Mouse (Mus musculus) bone marrow macrophage, adult 2 months (primary cell): ENCODE measurements around the gene Entpd8. TPM values are rescaled to one million over a fixed set of nuclear protein-coding genes. Genes with fewer than 3 reads are reported as not detected.

Source experiments
- H3K27ac ChIP-seq: 2 replicates; pipeline ENCODE4 v1.5.1; 2012; ENCODE audit warnings: low read depth, low read length; ENCODE audit not compliant: insufficient read depth
- H3K4me1 ChIP-seq: 2 replicates; pipeline ENCODE4 v1.6.1; 2012; ENCODE audit warnings: low read length; ENCODE audit not compliant: control insufficient read depth, insufficient read depth
- H3K4me3 ChIP-seq: 2 replicates; pipeline ENCODE4 v1.5.1; 2012; ENCODE audit warnings: mild to moderate bottlenecking, low read length, moderate library complexity; ENCODE audit not compliant: insufficient read depth
- CTCF ChIP-seq: IDR thresholded peaks from 2 replicates; pipeline ENCODE4 v1.5.1; 2012; ENCODE audit warnings: low read depth, mild to moderate bottlenecking, low read length, moderate library complexity
- POLR2A ChIP-seq: IDR thresholded peaks from 2 replicates; pipeline ENCODE4 v1.6.1; 2012; ENCODE audit warnings: mild to moderate bottlenecking, low read depth, low read length, borderline replicate concordance
- polyA plus RNA-seq: library from polyadenylated mRNA; stranded (reverse); fragments of >200 nt; gene quantifications from 2 replicates; pipeline ENCODE4 v1.2.4, GENCODE M21; 2012; ENCODE audit not compliant: missing spikeins, insufficient read depth, insufficient read length

Entpd8 gene
- not detected in 2 replicates for polyA plus RNA-seq

DNA sequence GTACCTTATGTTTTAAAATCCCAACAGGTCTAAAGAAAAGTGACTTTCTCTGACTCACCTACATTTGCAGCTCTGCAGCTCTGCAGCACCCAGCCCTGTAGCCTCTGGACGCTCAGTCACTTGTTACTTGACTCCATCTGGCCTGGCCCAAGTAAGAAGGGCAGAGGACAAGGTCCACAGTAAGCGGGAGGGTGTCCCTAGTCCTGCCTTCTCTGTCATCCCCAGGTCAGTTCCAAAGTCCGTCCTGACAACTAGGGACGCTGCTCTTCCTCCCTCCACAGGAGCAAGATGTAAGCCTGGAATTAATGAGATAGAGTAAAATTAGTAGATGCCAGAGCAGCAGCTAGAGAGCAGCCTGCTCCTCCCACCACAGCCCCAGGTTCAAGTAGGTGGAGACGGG, at the start of gene Entpd8:
Entpd8 (plus strand) TSS at position 229 of the 400 bp plus-strand sequence.
- TF ChIP-seq POLR2A (no peak), CTCF (no peak)
- Histone ChIP-seq H3K27ac (no peak within 1 kb of the TSS), H3K4me1 (no peaks in the 10 kb centered on the region), H3K4me3 (no peak within 1 kb of the TSS)

DNA sequence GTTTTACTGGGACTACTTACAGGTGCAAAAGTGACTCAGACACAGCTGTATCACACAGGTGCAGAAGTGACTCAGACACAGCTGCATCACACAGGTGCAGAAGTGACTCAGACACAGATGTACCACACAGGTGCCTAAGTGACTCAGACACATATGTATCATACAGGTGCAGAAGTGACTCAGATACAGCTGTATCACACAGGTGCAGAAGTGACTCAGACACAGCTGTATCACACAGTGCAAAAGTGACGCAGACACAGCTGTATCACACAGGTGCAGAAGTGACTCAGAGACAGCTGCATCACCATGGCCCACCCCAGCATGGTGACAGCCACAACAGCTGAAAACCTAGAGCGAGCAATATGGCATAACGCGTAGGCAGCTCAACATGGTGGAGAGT, 45.1 kb upstream of the Entpd8 start:
- H3K27ac ChIP-seq, result no peak overlapping the region
- no peak overlapping the region for H3K4me3 ChIP-seq
- no peaks in the 10 kb centered on the region for H3K4me1 ChIP-seq
- no peak for TF ChIP-seq CTCF
- no peak for TF ChIP-seq POLR2A

GRCm38 (mm10) chr2:25040089-25040488, 40.0 kb upstream of the Entpd8 start:
- no peak overlapping the region for H3K4me3 ChIP-seq
- no peak for TF ChIP-seq CTCF
- no peak for TF ChIP-seq POLR2A
- H3K27ac ChIP-seq, result no peak overlapping the region
- H3K4me1 ChIP-seq, result no peaks in the 10 kb centered on the region

DNA sequence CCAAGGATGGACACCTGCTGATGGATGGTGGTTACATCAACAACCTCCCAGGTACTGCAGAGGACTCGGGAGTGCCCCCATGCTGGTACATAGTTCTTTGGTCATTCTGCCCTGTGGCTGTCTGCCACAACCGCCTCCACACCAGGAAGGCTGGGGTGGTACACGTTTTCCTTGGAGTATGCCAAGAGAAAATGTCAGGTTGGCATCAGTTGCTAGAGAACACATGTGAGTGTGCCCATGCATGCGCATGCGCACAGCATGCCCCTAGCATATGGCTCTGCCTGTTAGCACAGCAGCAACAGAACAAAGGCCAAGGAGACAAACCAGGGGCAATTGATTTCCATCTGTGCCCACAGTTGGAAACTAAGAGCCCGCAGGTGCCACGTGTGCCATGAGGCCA, 29.2 kb upstream of the Entpd8 start:
- Histone ChIP-seq H3K27ac (no peak overlapping the region), H3K4me1 (no peaks in the 10 kb centered on the region), H3K4me3 (no peak overlapping the region)
- TF ChIP-seq CTCF (no peak), POLR2A (no peak)

DNA sequence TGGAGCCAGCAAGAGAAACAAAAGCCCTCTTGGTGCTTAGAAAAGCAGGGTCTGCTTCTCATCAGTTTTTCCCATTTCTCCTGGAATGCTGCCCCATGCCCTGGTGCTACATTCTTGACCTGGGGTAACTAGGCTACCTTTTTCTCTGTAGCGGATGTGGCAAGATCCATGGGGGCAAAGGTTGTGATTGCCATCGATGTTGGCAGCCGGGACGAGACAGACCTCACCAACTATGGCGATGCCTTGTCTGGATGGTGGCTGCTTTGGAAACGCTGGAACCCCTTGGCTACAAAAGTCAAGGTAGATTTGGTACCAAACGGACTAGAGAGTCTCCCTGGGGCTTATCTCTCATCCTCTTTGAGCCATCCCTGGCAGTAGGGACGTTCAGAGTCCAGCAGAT, 28.7 kb upstream of the Entpd8 start:
- Histone ChIP-seq H3K4me1 (no peaks in the 10 kb centered on the region), H3K27ac (no peak overlapping the region), H3K4me3 (no peak overlapping the region)
- TF ChIP-seq CTCF (no peak), POLR2A (no peak)

- no peak overlapping the region for H3K4me3 ChIP-seq
- TF ChIP-seq CTCF (no peak), POLR2A (no peak)
- no peaks in the 10 kb centered on the region for H3K4me1 ChIP-seq
- no peak overlapping the region for H3K27ac ChIP-seq
Observed at GRCm38 (mm10) chr2:25053101-25053500, 27.0 kb upstream of the Entpd8 start.

GRCm38 (mm10) chr2:25054221-25055067, 25.7 kb upstream of the Entpd8 start, which contains the start of gene Nsmf:
Gene Nsmf, plus strand, starts transcription at chr2:25054355.
- H3K4me1 ChIP-seq, result no peaks in the 10 kb centered on the region
- no peak for TF ChIP-seq CTCF
- no peak for TF ChIP-seq POLR2A
- peak within 1 kb of the TSS; percentile 69 for H3K4me3 ChIP-seq
- no peak within 1 kb of the TSS for H3K27ac ChIP-seq

DNA sequence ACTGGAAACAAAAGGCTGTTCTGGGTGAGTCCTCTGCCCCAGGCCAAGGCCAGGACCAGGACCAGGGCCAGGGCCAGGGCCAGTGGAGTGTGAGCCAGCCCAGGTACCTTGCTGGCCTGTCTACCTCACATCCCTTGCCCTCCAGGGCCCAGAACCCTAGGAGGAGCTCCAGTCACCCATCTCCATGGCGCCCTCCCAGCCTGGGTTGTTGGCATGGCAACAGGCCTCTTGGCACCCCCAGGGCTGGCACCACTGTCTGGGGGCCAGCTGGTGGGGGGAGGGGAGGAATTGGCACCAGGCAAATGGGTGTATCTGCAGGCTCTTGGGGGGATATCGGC, 25.1 kb upstream of the Entpd8 start:
- no peak overlapping the region for H3K27ac ChIP-seq
- H3K4me1 ChIP-seq, result no peaks in the 10 kb centered on the region
- peak overlapping the region; percentile 69 for H3K4me3 ChIP-seq
- TF ChIP-seq CTCF, result no peak
- no peak for TF ChIP-seq POLR2A

GRCm38 (mm10) chr2:25055409-25056155, 24.5 kb upstream of the Entpd8 start:
- no peaks in the 10 kb centered on the region for H3K4me1 ChIP-seq
- H3K4me3 ChIP-seq, result no peak overlapping the region
- H3K27ac ChIP-seq, result no peak overlapping the region
- TF ChIP-seq POLR2A, result no peak
- TF ChIP-seq CTCF, result no peak

GRCm38 (mm10) chr2:25058926-25059325, 21.2 kb upstream of the Entpd8 start:
- no peak overlapping the region for H3K27ac ChIP-seq
- TF ChIP-seq POLR2A, result no peak
- no peak for TF ChIP-seq CTCF
- no peaks in the 10 kb centered on the region for H3K4me1 ChIP-seq
- H3K4me3 ChIP-seq, result no peak overlapping the region
